Mouse (Mus musculus) small intestine, adult 2 months (tissue): ENCODE results near the gene Map3k11.

Experiments
- CTCF ChIP-seq: fragments of 200-500 bp; IDR thresholded peaks from 2 replicates; pipeline ENCODE4 v1.5.1; 2012; ENCODE audit warnings: low read depth, mild to moderate bottlenecking, control low read depth, inconsistent platforms, low read length, moderate library complexity, mixed read lengths; ENCODE audit not compliant: insufficient replicate concordance, insufficient read length; ENCODE audit errors: extremely low read depth
- POLR2A ChIP-seq: fragments of 200-500 bp; IDR thresholded peaks from 2 replicates; pipeline ENCODE4 v1.6.1; 2012; ENCODE audit warnings: low read depth, mild to moderate bottlenecking, control low read depth, inconsistent platforms, low read length, moderate library complexity

GRCm38 (mm10) chr19:5668372-5668771, 20.2 kb upstream of the Map3k11 start:
- TF ChIP-seq CTCF, result no peak
- no peak for TF ChIP-seq POLR2A
